Mouse (Mus musculus) heart, embryonic 14.5 days (tissue): ENCODE measurements at regions not wholly inside any gene's neighbourhood (a gene's known extent, or its start where the extent isn't known, plus 50 kb on each side); places are given as distances from the start of the nearest gene placed in this dataset.
A peak's percentile ranks its signal among the peaks of the same experiment; 100 is the strongest.

Experiments
- ATAC-seq: fragments of 200-750 bp; cut with Nextera tagmentation; 2 replicates; pipeline ENCODE4 v1.8.0; 2017; ENCODE audit warnings: low read depth, moderate TSS enrichment; ENCODE audit not compliant: insufficient number of reproducible peaks, insufficient read depth, low FRiP score
- H3K27ac ChIP-seq, 2 experiments: fragments of 200-500 bp in 1 of 2; fragments of 300-500 bp in 1 of 2; sonication (generic) in 1 of 2; replicated peaks in 1 of 2; 2 replicates each; pipeline ENCODE4 v1.5.1; 2012 to 2014; ENCODE audit warnings: low read depth in 2 of 2, low read length in 2 of 2, control low read depth in 1 of 2, mild to moderate bottlenecking in 1 of 2, mixed read lengths in 1 of 2; ENCODE audit not compliant: control insufficient read depth in 1 of 2, insufficient read depth in 1 of 2
- H3K27me3 ChIP-seq: fragments of 300-500 bp; sonication (generic); 2 replicates; pipeline ENCODE4 v1.6.1; 2014; ENCODE audit warnings: mild to moderate bottlenecking, low read length, control low read depth; ENCODE audit not compliant: control insufficient read depth, insufficient read depth
- H3K36me3 ChIP-seq: fragments of 300-500 bp; sonication (generic); 2 replicates; pipeline ENCODE4 v1.6.1; 2014; ENCODE audit warnings: mild to moderate bottlenecking, control low read depth, low read length, mixed read lengths; ENCODE audit not compliant: control insufficient read depth, insufficient read depth
- H3K4me1 ChIP-seq, 2 experiments: fragments of 200-500 bp in 1 of 2; fragments of 300-500 bp in 1 of 2; sonication (generic) in 1 of 2; 2 replicates each; pipeline ENCODE4 v1.6.1; 2012 to 2014; ENCODE audit warnings: low read length in 2 of 2, control low read depth in 1 of 2, mixed read lengths in 1 of 2; ENCODE audit not compliant: control insufficient read depth in 2 of 2, insufficient read depth in 2 of 2
- H3K4me2 ChIP-seq: fragments of 300-500 bp; sonication (generic); 2 replicates; pipeline ENCODE4 v1.6.1; 2014; ENCODE audit warnings: mild to moderate bottlenecking, low read length
- H3K4me3 ChIP-seq, 2 experiments: fragments of 200-500 bp in 1 of 2; fragments of 300-500 bp in 1 of 2; sonication (generic) in 1 of 2; 2 replicates each; pipeline ENCODE4 v1.5.1; 2012 to 2014; ENCODE audit warnings: low read length in 2 of 2, mild to moderate bottlenecking in 2 of 2, control low read depth in 1 of 2, low read depth in 1 of 2, moderate library complexity in 1 of 2; ENCODE audit not compliant: control insufficient read depth in 1 of 2, insufficient read depth in 1 of 2
- H3K9ac ChIP-seq: fragments of 300-500 bp; sonication (generic); 2 replicates; pipeline ENCODE4 v1.6.1; 2014; ENCODE audit warnings: mild to moderate bottlenecking, low read length
- H3K9me3 ChIP-seq: fragments of 300-500 bp; sonication (generic); 2 replicates; pipeline ENCODE4 v1.6.1; 2016; ENCODE audit warnings: low read length, control low read depth; ENCODE audit not compliant: control insufficient read depth
- WGBS: fragments of 180-500 bp; shearing (Covaris S2); extraction: QIAGEN DNeasy Blood & Tissue Kit; methylation state at CpG from one replicate; pipeline ENCODE4 v1.1.7; 2014; 5-methylcytosine and 5-hydroxymethylcytosine counted together

- Histone ChIP-seq H3K9ac (no peak overlapping the region), H3K4me2 (no peak overlapping the region), H3K27ac (no peak overlapping the region), H3K27me3 (no peaks in the 10 kb centered on the region), H3K4me3 (no peak overlapping the region), H3K9me3 (no peaks in the 10 kb centered on the region), H3K36me3 (no peaks in the 10 kb centered on the region), H3K4me1 (peaks cover 4 to 7% of the 10 kb centered on the region in 2 experiments; a peak in 3 of 4 replicates)
- no peak for ATAC-seq
- 75% methylated on average over 4 of the region's 4 CpGs for WGBS
These were observed 66.2 kb upstream of the Gm15217 start for GRCm38 (mm10) chr14:46313064-46313463.

- Histone ChIP-seq H3K36me3 (no peaks in the 10 kb centered on the region), H3K4me1 (peaks cover 4 to 7% of the 10 kb centered on the region in 2 experiments; a peak in 3 of 4 replicates), H3K4me3 (no peak overlapping the region), H3K4me2 (no peak overlapping the region), H3K27ac (no peak overlapping the region), H3K9me3 (no peaks in the 10 kb centered on the region), H3K9ac (no peak overlapping the region), H3K27me3 (no peaks in the 10 kb centered on the region)
- 80% methylated on average over 5 of the region's 5 CpGs for WGBS
- no peak for ATAC-seq
These were observed 62.7 kb upstream of the Gm15217 start for GRCm38 (mm10) chr14:46316521-46316920.

GRCm38 (mm10) chr14:46317406-46318045, 61.7 kb upstream of the Gm15217 start:
- Histone ChIP-seq H3K9ac (no peak overlapping the region), H3K27me3 (no peaks in the 10 kb centered on the region), H3K27ac (peak overlapping the region; percentile 15 to 39; a peak in 3 of 4 replicates), H3K36me3 (no peaks in the 10 kb centered on the region), H3K9me3 (no peaks in the 10 kb centered on the region), H3K4me2 (0 out of 2 replicates have a peak overlapping the region, but pooled peaks have one; percentile 1), H3K4me3 (no peak overlapping the region), H3K4me1 (peaks cover 4 to 7% of the 10 kb centered on the region in 2 experiments; a peak in 3 of 4 replicates)
- 40% methylated on average over 16 of the region's 16 CpGs for WGBS
- peak; percentile 69 for ATAC-seq

GRCm38 (mm10) chr14:46328064-46328463, 51.1 kb upstream of the Gm15217 start:
- Histone ChIP-seq H3K4me3 (no peak overlapping the region), H3K36me3 (no peaks in the 10 kb centered on the region), H3K4me2 (no peak overlapping the region), H3K27ac (no peak overlapping the region), H3K9me3 (no peaks in the 10 kb centered on the region), H3K4me1 (no peaks in the 10 kb centered on the region), H3K9ac (no peak overlapping the region), H3K27me3 (no peaks in the 10 kb centered on the region)
- ATAC-seq, result no peak
- 71% methylated on average over 3 of the region's 3 CpGs for WGBS
